Mouse (Mus musculus): ENCODE data around the gene B3gat3.

The B3gat3 gene

DNA sequence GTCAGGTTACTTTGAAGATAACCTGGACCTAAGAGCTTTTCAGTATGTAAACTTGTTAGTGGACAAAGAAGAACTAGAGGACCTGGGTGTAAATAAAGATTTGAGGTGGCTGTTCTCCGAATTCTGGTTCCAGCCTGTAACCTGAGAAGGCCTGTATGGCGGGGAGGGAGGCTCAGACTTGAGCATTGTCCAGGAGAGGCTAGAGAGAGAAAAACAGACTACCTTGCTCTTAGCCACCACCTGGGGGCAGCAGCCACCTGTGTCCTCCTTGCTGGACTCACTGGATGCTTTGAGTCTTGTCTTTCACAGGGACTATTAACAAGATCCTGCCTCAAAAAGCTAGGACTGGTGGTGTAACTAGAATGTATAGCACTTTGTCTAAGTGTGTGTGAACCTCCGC lies 56.4 kb downstream of the B3gat3 start:
- DNase-seq (ENCODE audit: low read depth in 2 of 2, low spot score in 2 of 2), result no peak
